Mouse (Mus musculus) myocyte (in vitro differentiated cells): ENCODE results near the gene Hspb8.

Source experiments
- MAX ChIP-seq: IDR thresholded peaks from one replicate; pipeline ENCODE4 v1.6.1; 2011; ENCODE audit warnings: low read depth, mild to moderate bottlenecking, control low read depth
- POLR2A ChIP-seq: IDR thresholded peaks from one replicate; pipeline ENCODE4 v1.6.1; 2011; ENCODE audit warnings: low read depth, mild to moderate bottlenecking, control low read depth, moderate library complexity; ENCODE audit not compliant: insufficient read length
- SRF ChIP-seq: IDR thresholded peaks from one replicate; pipeline ENCODE4 v1.6.1; 2011; ENCODE audit warnings: low read depth; ENCODE audit not compliant: control insufficient read depth, insufficient read length
- TCF12 ChIP-seq: IDR thresholded peaks from one replicate; pipeline ENCODE4 v1.6.1; 2011; ENCODE audit warnings: mild to moderate bottlenecking, control low read depth; ENCODE audit not compliant: poor library complexity, insufficient read depth, severe bottlenecking
- USF1 ChIP-seq: IDR thresholded peaks from one replicate; pipeline ENCODE4 v1.6.1; 2011; ENCODE audit warnings: low read depth, mild to moderate bottlenecking, control low read depth, moderate library complexity

GRCm38 (mm10) chr5:116381726-116382125, 40.9 kb downstream of the Hspb8 start:
- TF ChIP-seq POLR2A (no peak), TCF12 (no peak), MAX (no peak), SRF (no peak), USF1 (no peak)
